10 mouse cellular contexts compared by ENCODE assay signal in the genomic region with DNA sequence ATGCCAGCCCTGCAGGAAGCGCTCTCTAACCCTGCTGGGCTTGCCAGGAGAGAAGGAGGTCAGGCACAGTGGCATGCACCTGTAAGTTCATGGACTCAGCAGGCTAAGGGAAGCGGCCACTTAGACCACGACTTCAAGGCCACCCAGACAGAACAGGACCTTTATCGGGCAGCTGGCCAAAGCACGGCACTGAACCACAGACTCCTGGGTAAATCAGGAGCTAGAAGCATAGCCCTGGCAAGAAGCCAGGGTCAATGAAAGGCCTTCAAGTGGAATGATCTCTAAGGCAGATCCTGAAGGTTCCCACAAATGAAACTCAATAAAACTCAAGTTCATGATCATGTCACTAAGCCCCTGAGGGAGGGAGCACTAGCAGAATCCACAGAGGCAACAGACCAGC. TPM values are rescaled to one million over a fixed set of nuclear protein-coding genes. Genes with fewer than 3 reads are reported as not detected.
DNase-seq lines count a peak whose midpoint lies in the region; ATAC-seq and TF ChIP-seq lines count a peak whose summit lies in the region.
"Had no signal": no experiment of that assay in that cellular context is flagged by ENCODE, and none has a peak within 500 bp of the region (broad histone marks: within the 10 kb centered on the region; RNA-seq: fewer than 3 reads in every experiment).

No protein-coding gene starts in this region.

- peak; percentile 35 for DNase-seq in lung, postnatal 36 days
- no peak for DNase-seq in lung, postnatal 14 days
- peak; percentile 82 for DNase-seq in adrenal gland, postnatal 14 days
- peak; percentile 75 for DNase-seq in kidney, adult 9 months
- DNase-seq in midbrain, postnatal 0 days (ENCODE audit: low spot score), result peak; percentile 42
- no peak for DNase-seq in cerebellum, adult 11 months
- DNase-seq in heart, adult 2 months, result no peak
- DNase-seq: gastrocnemius, postnatal 36 days; lung, postnatal 4 days had no signal

- 0 out of 2 replicates have a peak, but pooled peaks cover 3% of the 10 kb centered on the region for H3K4me1 ChIP-seq in midbrain, postnatal 0 days (ENCODE audit: insufficient read depth, low read length)
- H3K4me1 ChIP-seq in heart, adult 2 months (ENCODE audit: control insufficient read depth, insufficient read depth, low read length), result no peaks in the 10 kb centered on the region

- 57% methylated on average over 5 of the region's 5 CpGs for WGBS in midbrain, postnatal 0 days
- WGBS in heart, adult 2 months, result 63% methylated on average over 5 of the region's 5 CpGs

- TF ChIP-seq POLR2A in heart, adult 2 months (IDR thresholded peaks at IDR 0.05; ENCODE audit: insufficient read depth, low read depth, low read length), result no peak

- TF ChIP-seq CTCF in midbrain, postnatal 0 days (IDR thresholded peaks at IDR 0.05), result no peak
- TF ChIP-seq CTCF in heart, adult 2 months (IDR thresholded peaks at IDR 0.05), result no peak

- H3K36me3 ChIP-seq in midbrain, postnatal 0 days (ENCODE audit: insufficient read depth, low read length), result peaks cover 36% of the 10 kb centered on the region
- H3K36me3 ChIP-seq in heart, adult 2 months (ENCODE audit: control insufficient read depth, insufficient read depth, low read length), result no peaks in the 10 kb centered on the region

- H3K27me3 ChIP-seq in midbrain, postnatal 0 days (ENCODE audit: insufficient read depth, low read length), result no peaks in the 10 kb centered on the region
- no peaks in the 10 kb centered on the region for H3K27me3 ChIP-seq in heart, adult 2 months (ENCODE audit: control insufficient read depth, insufficient read depth, low read length)

- H3K79me2 ChIP-seq in heart, adult 2 months (replicated peaks; ENCODE audit: control insufficient read depth, insufficient read depth, low read length), result no peaks in the 10 kb centered on the region

- no peak overlapping the region for H3K4me2 ChIP-seq in midbrain, postnatal 0 days (ENCODE audit: low read depth, low read length, poor library complexity, severe bottlenecking)

- no peak overlapping the region for H3K9ac ChIP-seq in midbrain, postnatal 0 days (replicated peaks; ENCODE audit: low read length, poor library complexity, severe bottlenecking)
- H3K9ac ChIP-seq in heart, adult 2 months (ENCODE audit: low read depth, low read length), result no peak overlapping the region

- no peak overlapping the region for H3K4me3 ChIP-seq in midbrain, postnatal 0 days (ENCODE audit: low read depth, low read length)
- H3K4me3 ChIP-seq in heart, adult 2 months, result no peak overlapping the region

- no peak for TF ChIP-seq EP300 in heart, adult 2 months (IDR thresholded peaks at IDR 0.05; ENCODE audit: insufficient read depth, low read depth, low read length)

- H3K27ac ChIP-seq in midbrain, postnatal 0 days (ENCODE audit: low read depth, low read length), result no peak overlapping the region
- H3K27ac ChIP-seq in heart, adult 2 months, result no peak overlapping the region

- intact Hi-C loops in heart, adult 2 months (cut with DNase I), result no loop called here

- H3K9me3 ChIP-seq in midbrain, postnatal 0 days (ENCODE audit: low read length), result no peaks in the 10 kb centered on the region
- H3K9me3 ChIP-seq: G1E had no signal

- ATAC-seq in midbrain, postnatal 0 days (ENCODE audit: low FRiP score), result no peak

RNA-seq across cellular contexts. Expression of a gene that starts 11.9 kb away (rescaled TPM):
- 27.6 and 27.7 TPM in 2 replicates for total RNA-seq in adrenal gland, postnatal 14 days (2021)
- total RNA-seq in midbrain, postnatal 0 days (2014; rRNA removed), result 15.1 and 16.2 TPM in 2 replicates
- 20.1 and 21.2 TPM in 2 replicates for polyA plus RNA-seq in midbrain, postnatal 0 days (2015; fragmentation: Nextera tagmentation; extraction: Ambion mirVana)
- total RNA-seq in heart, adult 2 months (2021), result 10 to 100 TPM; 30.2 to 33.7 TPM
- polyA plus RNA-seq in heart, adult 2 months (2012; rRNA removed), result 19.8 and 23.5 TPM in 2 replicates

RNA-seq across cellular contexts. Expression of a gene that starts 19.1 kb away (rescaled TPM):
- 8.8 and 10.2 TPM in 2 replicates for total RNA-seq in adrenal gland, postnatal 14 days (2021)
- 17.3 and 27.0 TPM in 2 replicates for total RNA-seq in midbrain, postnatal 0 days (2014; rRNA removed)
- 14.7 and 15.5 TPM in 2 replicates for polyA plus RNA-seq in midbrain, postnatal 0 days (2015; fragmentation: Nextera tagmentation; extraction: Ambion mirVana)
- 1 to 10 TPM; 5.3 to 5.7 TPM for total RNA-seq in heart, adult 2 months (2021)
- 3.7 and 5.4 TPM in 2 replicates for polyA plus RNA-seq in heart, adult 2 months (2012; rRNA removed)

Comparison
In these comparisons a context has a peak if more than half of its experiments do, and no peak if none do; other contexts are left out.
1. DNase-seq: peak in lung, postnatal 36 days (single experiment), adrenal gland, postnatal 14 days (single experiment), kidney, adult 9 months (single experiment) and midbrain, postnatal 0 days (single experiment); none in lung, postnatal 14 days (single experiment), cerebellum, adult 11 months (single experiment) and heart, adult 2 months (0 of 2).